Mouse (Mus musculus): ENCODE data around the gene Pard3. TPM values are rescaled to one million over a fixed set of nuclear protein-coding genes. Genes with fewer than 3 reads are reported as not detected.

Pard3 gene
- polyA plus RNA-seq, 1 experiment from 2014 or later, result 14.6 TPM

DNA sequence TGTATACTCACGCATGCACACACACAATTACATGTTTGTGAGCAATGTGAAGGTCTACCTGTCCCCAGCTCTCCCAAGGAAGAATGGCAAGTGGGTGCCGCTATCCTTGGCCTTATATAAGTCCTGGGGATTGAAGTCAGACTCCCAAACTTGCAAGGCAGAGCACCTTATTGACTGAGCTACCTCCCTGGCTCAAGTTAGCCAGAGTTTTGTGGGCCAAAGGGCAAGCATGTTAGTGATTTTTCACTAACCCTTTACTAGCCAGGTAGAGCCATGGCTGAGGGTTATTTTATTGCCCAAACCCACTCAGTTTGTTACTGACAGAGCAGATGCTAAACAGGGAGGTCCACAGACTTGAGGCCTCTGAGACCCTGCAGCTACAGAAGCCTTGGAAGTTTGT is 73.1 kb downstream of the Pard3 start:
- H3K27me3 ChIP-seq (ENCODE audit: control insufficient read depth, insufficient read depth, low read depth, low read length), result no peaks in the 10 kb centered on the region
- 88% methylated on average over 2 of the region's 2 CpGs for WGBS
- H3K4me2 ChIP-seq (ENCODE audit: low read length), result no peak overlapping the region
- no peaks in the 10 kb centered on the region for H3K4me1 ChIP-seq (ENCODE audit: control insufficient read depth, insufficient read depth, low read length)
- H3K27ac ChIP-seq (ENCODE audit: low read length), result no peak overlapping the region
- no peak overlapping the region for H3K9ac ChIP-seq (ENCODE audit: low read depth, low read length)
- H3K4me3 ChIP-seq (ENCODE audit: low read depth, low read length), result no peak overlapping the region
- no peak for ATAC-seq
- no peaks in the 10 kb centered on the region for H3K36me3 ChIP-seq (ENCODE audit: control insufficient read depth, insufficient read depth, low read length)
- H3K9me3 ChIP-seq (replicated peaks; ENCODE audit: control insufficient read depth, low read length, poor library complexity, severe bottlenecking), result no peaks in the 10 kb centered on the region

- H3K4me2 ChIP-seq (ENCODE audit: low read length), result no peak overlapping the region
- no peaks in the 10 kb centered on the region for H3K4me1 ChIP-seq (ENCODE audit: control insufficient read depth, insufficient read depth, low read length)
- no peak overlapping the region for H3K9ac ChIP-seq (ENCODE audit: low read depth, low read length)
- no peak overlapping the region for H3K27ac ChIP-seq (ENCODE audit: low read length)
- no peaks in the 10 kb centered on the region for H3K9me3 ChIP-seq (replicated peaks; ENCODE audit: control insufficient read depth, low read length, poor library complexity, severe bottlenecking)
- no peak overlapping the region for H3K4me3 ChIP-seq (ENCODE audit: low read depth, low read length)
- 37% methylated on average over 1 of the region's 1 CpGs for WGBS
- peak; percentile 51; the same call in 1 of the 2 replicates for ATAC-seq
- no peaks in the 10 kb centered on the region for H3K36me3 ChIP-seq (ENCODE audit: control insufficient read depth, insufficient read depth, low read length)
- H3K27me3 ChIP-seq (ENCODE audit: control insufficient read depth, insufficient read depth, low read depth, low read length), result no peaks in the 10 kb centered on the region
Measured at GRCm38 (mm10) chr8:127139154-127139553, 75.5 kb downstream of the Pard3 start.

DNA sequence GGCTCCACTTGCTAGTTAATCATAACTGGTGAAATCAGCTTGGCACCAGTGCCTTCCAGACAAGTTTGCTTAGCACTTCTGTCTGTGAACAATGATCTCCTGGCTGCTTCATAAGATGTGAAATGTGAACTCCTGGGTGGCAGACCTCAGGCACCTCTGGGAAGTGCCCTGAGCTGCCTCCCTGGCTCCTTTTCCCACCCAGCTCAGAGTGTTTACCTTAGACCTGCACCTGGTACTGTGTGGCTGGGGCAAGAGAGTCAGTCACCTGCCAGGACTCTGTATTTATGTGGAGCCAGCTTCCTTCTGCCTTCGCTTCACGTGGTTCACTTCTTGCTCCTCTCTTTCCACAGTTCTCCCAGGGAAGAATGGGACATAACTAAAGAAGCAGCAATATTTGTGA is 77.3 kb downstream of the Pard3 start:
- no peak for ATAC-seq
- Histone ChIP-seq H3K9ac (ENCODE audit: low read depth, low read length) (no peak overlapping the region), H3K4me1 (ENCODE audit: control insufficient read depth, insufficient read depth, low read length) (0 out of 2 replicates have a peak, but pooled peaks cover 2% of the 10 kb centered on the region)

DNA sequence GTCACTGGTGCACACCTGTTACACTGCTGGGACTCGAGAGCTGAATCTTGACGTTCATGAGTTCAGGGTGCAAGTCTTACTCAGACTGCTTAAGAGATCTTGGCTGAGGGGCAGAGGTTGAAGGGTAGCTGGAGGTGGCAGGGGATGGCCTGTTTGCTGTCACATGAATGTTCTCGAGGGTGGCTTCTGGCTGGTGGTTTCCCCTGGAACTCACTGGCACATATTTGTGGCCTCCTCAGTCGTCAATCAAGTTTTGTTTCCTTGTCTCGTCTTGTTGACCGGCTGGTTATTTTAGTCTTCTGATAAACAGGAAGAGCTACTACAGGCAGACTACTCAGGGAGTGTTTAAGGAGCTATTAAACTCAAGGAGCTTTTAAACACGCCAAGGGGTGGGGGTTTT is 79.9 kb downstream of the Pard3 start:
- Histone ChIP-seq H3K4me2 (ENCODE audit: low read length) (no peak overlapping the region), H3K4me1 (ENCODE audit: control insufficient read depth, insufficient read depth, low read length) (0 out of 2 replicates have a peak, but pooled peaks cover 2% of the 10 kb centered on the region), H3K36me3 (ENCODE audit: control insufficient read depth, insufficient read depth, low read length) (no peaks in the 10 kb centered on the region), H3K4me3 (ENCODE audit: low read depth, low read length) (no peak overlapping the region), H3K9me3 (replicated peaks; ENCODE audit: control insufficient read depth, low read length, poor library complexity, severe bottlenecking) (no peaks in the 10 kb centered on the region), H3K27me3 (ENCODE audit: control insufficient read depth, insufficient read depth, low read depth, low read length) (no peaks in the 10 kb centered on the region), H3K9ac (ENCODE audit: low read depth, low read length) (no peak overlapping the region), H3K27ac (ENCODE audit: low read length) (no peak overlapping the region)
- WGBS, result 75% methylated on average over 7 of the region's 7 CpGs
- no peak for ATAC-seq

More for the DNA sequence above, 77.3 kb downstream of the Pard3 start:
- Histone ChIP-seq H3K4me2 (ENCODE audit: low read length) (no peak overlapping the region), H3K4me3 (ENCODE audit: low read depth, low read length) (no peak overlapping the region), H3K27ac (ENCODE audit: low read length) (no peak overlapping the region), H3K27me3 (ENCODE audit: control insufficient read depth, insufficient read depth, low read depth, low read length) (no peaks in the 10 kb centered on the region), H3K36me3 (ENCODE audit: control insufficient read depth, insufficient read depth, low read length) (no peaks in the 10 kb centered on the region), H3K9me3 (replicated peaks; ENCODE audit: control insufficient read depth, low read length, poor library complexity, severe bottlenecking) (no peaks in the 10 kb centered on the region)
- WGBS, result 94% methylated on average over 2 of the region's 2 CpGs

- no peak overlapping the region for H3K4me2 ChIP-seq (ENCODE audit: low read length)
- H3K9me3 ChIP-seq (replicated peaks; ENCODE audit: control insufficient read depth, low read length, poor library complexity, severe bottlenecking), result no peaks in the 10 kb centered on the region
- H3K27ac ChIP-seq (ENCODE audit: low read length), result no peak overlapping the region
- H3K4me3 ChIP-seq (ENCODE audit: low read depth, low read length), result no peak overlapping the region
- ATAC-seq, result no peak
- H3K9ac ChIP-seq (ENCODE audit: low read depth, low read length), result no peak overlapping the region
- H3K27me3 ChIP-seq (ENCODE audit: control insufficient read depth, insufficient read depth, low read depth, low read length), result no peaks in the 10 kb centered on the region
- H3K4me1 ChIP-seq (ENCODE audit: control insufficient read depth, insufficient read depth, low read length), result 0 out of 2 replicates have a peak, but pooled peaks cover 2% of the 10 kb centered on the region
- no peaks in the 10 kb centered on the region for H3K36me3 ChIP-seq (ENCODE audit: control insufficient read depth, insufficient read depth, low read length)
- WGBS, result 77% methylated on average over 4 of the region's 4 CpGs
Measured at GRCm38 (mm10) chr8:127144562-127144961, 80.9 kb downstream of the Pard3 start.

DNA sequence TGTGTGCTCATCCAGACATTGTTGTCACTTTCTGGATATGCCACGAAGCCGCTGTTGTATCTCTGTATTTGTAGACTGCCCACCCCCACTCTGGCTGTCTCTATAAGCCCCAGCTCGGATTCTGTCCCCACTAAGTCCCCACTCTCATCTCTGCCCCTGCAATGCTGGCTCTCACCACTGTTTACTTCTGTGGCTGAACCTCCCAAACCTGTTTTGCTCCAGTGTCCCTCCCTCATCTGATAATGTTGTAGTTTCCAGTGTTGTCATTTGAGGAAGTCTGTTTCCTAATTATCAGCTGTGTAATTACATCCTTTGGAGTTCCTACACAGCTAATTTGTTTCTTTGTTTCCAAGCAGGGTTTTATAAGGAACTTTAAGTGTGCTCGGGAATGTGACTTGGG is 81.4 kb downstream of the Pard3 start:
- Histone ChIP-seq H3K9ac (ENCODE audit: low read depth, low read length) (no peak overlapping the region), H3K36me3 (ENCODE audit: control insufficient read depth, insufficient read depth, low read length) (no peaks in the 10 kb centered on the region), H3K4me3 (ENCODE audit: low read depth, low read length) (no peak overlapping the region), H3K27me3 (ENCODE audit: control insufficient read depth, insufficient read depth, low read depth, low read length) (no peaks in the 10 kb centered on the region), H3K27ac (ENCODE audit: low read length) (no peak overlapping the region), H3K4me2 (ENCODE audit: low read length) (no peak overlapping the region), H3K4me1 (ENCODE audit: control insufficient read depth, insufficient read depth, low read length) (peaks cover 2% of the 10 kb centered on the region; the same call in 1 of the 2 replicates), H3K9me3 (replicated peaks; ENCODE audit: control insufficient read depth, low read length, poor library complexity, severe bottlenecking) (no peaks in the 10 kb centered on the region)
- no peak for ATAC-seq
- WGBS, result 63% methylated on average over 4 of the region's 4 CpGs

- H3K27me3 ChIP-seq (ENCODE audit: control insufficient read depth, insufficient read depth, low read depth, low read length), result no peaks in the 10 kb centered on the region
- H3K9ac ChIP-seq (ENCODE audit: low read depth, low read length), result no peak overlapping the region
- no peak overlapping the region for H3K27ac ChIP-seq (ENCODE audit: low read length)
- peaks cover 7% of the 10 kb centered on the region; the same call in 1 of the 2 replicates for H3K4me1 ChIP-seq (ENCODE audit: control insufficient read depth, insufficient read depth, low read length)
- WGBS, result 69% methylated on average over 4 of the region's 4 CpGs
- no peaks in the 10 kb centered on the region for H3K9me3 ChIP-seq (replicated peaks; ENCODE audit: control insufficient read depth, low read length, poor library complexity, severe bottlenecking)
- no peak overlapping the region for H3K4me2 ChIP-seq (ENCODE audit: low read length)
- H3K36me3 ChIP-seq (ENCODE audit: control insufficient read depth, insufficient read depth, low read length), result no peaks in the 10 kb centered on the region
- no peak for ATAC-seq
- no peak overlapping the region for H3K4me3 ChIP-seq (ENCODE audit: low read depth, low read length)
Measured at GRCm38 (mm10) chr8:127146055-127146454, 82.4 kb downstream of the Pard3 start.

- ATAC-seq, result no peak
- Histone ChIP-seq H3K4me1 (ENCODE audit: control insufficient read depth, insufficient read depth, low read length) (peaks cover 7% of the 10 kb centered on the region; the same call in 1 of the 2 replicates), H3K27me3 (ENCODE audit: control insufficient read depth, insufficient read depth, low read depth, low read length) (no peaks in the 10 kb centered on the region), H3K36me3 (ENCODE audit: control insufficient read depth, insufficient read depth, low read length) (no peaks in the 10 kb centered on the region), H3K4me2 (ENCODE audit: low read length) (no peak overlapping the region), H3K9me3 (replicated peaks; ENCODE audit: control insufficient read depth, low read length, poor library complexity, severe bottlenecking) (no peaks in the 10 kb centered on the region), H3K27ac (ENCODE audit: low read length) (no peak overlapping the region), H3K4me3 (ENCODE audit: low read depth, low read length) (no peak overlapping the region), H3K9ac (ENCODE audit: low read depth, low read length) (no peak overlapping the region)
- WGBS, result 54% methylated on average over 7 of the region's 7 CpGs
Measured at GRCm38 (mm10) chr8:127148821-127149220, 85.1 kb downstream of the Pard3 start.

- no peak overlapping the region for H3K4me3 ChIP-seq (ENCODE audit: low read depth, low read length)
- no peaks in the 10 kb centered on the region for H3K9me3 ChIP-seq (replicated peaks; ENCODE audit: control insufficient read depth, low read length, poor library complexity, severe bottlenecking)
- no peaks in the 10 kb centered on the region for H3K27me3 ChIP-seq (ENCODE audit: control insufficient read depth, insufficient read depth, low read depth, low read length)
- H3K4me2 ChIP-seq (ENCODE audit: low read length), result no peak overlapping the region
- 0 out of 2 replicates have a peak, but pooled peaks have one; percentile 42 for ATAC-seq
- 68% methylated on average over 4 of the region's 4 CpGs for WGBS
- peaks cover 4% of the 10 kb centered on the region; the same call in 1 of the 2 replicates for H3K4me1 ChIP-seq (ENCODE audit: control insufficient read depth, insufficient read depth, low read length)
- no peak overlapping the region for H3K27ac ChIP-seq (ENCODE audit: low read length)
- H3K36me3 ChIP-seq (ENCODE audit: control insufficient read depth, insufficient read depth, low read length), result no peaks in the 10 kb centered on the region
- no peak overlapping the region for H3K9ac ChIP-seq (ENCODE audit: low read depth, low read length)
Measured at GRCm38 (mm10) chr8:127150645-127151044, 87.0 kb downstream of the Pard3 start.
